Mouse (Mus musculus) embryonic facial prominence, embryonic 15.5 days (tissue): Measurements from ENCODE around the gene Spock1. TPM values are rescaled to one million over a fixed set of nuclear protein-coding genes. Genes with fewer than 3 reads are reported as not detected.

Experiments
- ATAC-seq: fragments of 200-750 bp; cut with Nextera tagmentation; 2 replicates; pipeline ENCODE4 v1.8.0; 2017; ENCODE audit warnings: low read depth, moderate TSS enrichment; ENCODE audit not compliant: insufficient number of reproducible peaks, low FRiP score, low TSS enrichment
- H3K27ac ChIP-seq: fragments of 300-500 bp; sonication (generic); replicated peaks from 2 replicates; pipeline ENCODE4 v1.5.1; 2015; ENCODE audit warnings: mild to moderate bottlenecking, inconsistent platforms
- H3K27me3 ChIP-seq: fragments of 300-500 bp; sonication (generic); 2 replicates; pipeline ENCODE4 v1.6.1; 2015; ENCODE audit warnings: inconsistent platforms
- H3K36me3 ChIP-seq: fragments of 300-500 bp; sonication (generic); 2 replicates; pipeline ENCODE4 v1.6.1; 2015; ENCODE audit warnings: mild to moderate bottlenecking, inconsistent platforms
- H3K4me1 ChIP-seq: fragments of 300-500 bp; sonication (generic); 2 replicates; pipeline ENCODE4 v1.6.1; 2015; ENCODE audit warnings: inconsistent platforms
- H3K4me2 ChIP-seq: fragments of 300-500 bp; sonication (generic); replicated peaks from 2 replicates; pipeline ENCODE4 v1.6.1; 2015; ENCODE audit warnings: mild to moderate bottlenecking, inconsistent platforms
- H3K4me3 ChIP-seq: fragments of 300-500 bp; sonication (generic); replicated peaks from 2 replicates; pipeline ENCODE4 v1.5.1; 2015; ENCODE audit warnings: mild to moderate bottlenecking, inconsistent platforms
- H3K9ac ChIP-seq: fragments of 300-500 bp; sonication (generic); 2 replicates; pipeline ENCODE4 v1.6.1; 2015; ENCODE audit warnings: inconsistent platforms
- H3K9me3 ChIP-seq: fragments of 300-500 bp; sonication (generic); replicated peaks from 2 replicates; pipeline ENCODE4 v1.6.1; 2016; ENCODE audit warnings: inconsistent platforms
- WGBS: fragments of 180-500 bp; shearing (Covaris S2); methylation state at CpG from one replicate; pipeline ENCODE4 v1.1.7; 2015; 5-methylcytosine and 5-hydroxymethylcytosine counted together
- polyA plus RNA-seq: library from polyadenylated mRNA; unstranded; fragments of >200 nt; fragmentation: Nextera tagmentation; extraction: Ambion mirVana; gene quantifications from 2 replicates; pipeline ENCODE4 v1.2.1, GENCODE M21; 2015

Spock1 gene
- polyA plus RNA-seq, 1 experiment from 2014 or later, result 14.4 TPM

DNA sequence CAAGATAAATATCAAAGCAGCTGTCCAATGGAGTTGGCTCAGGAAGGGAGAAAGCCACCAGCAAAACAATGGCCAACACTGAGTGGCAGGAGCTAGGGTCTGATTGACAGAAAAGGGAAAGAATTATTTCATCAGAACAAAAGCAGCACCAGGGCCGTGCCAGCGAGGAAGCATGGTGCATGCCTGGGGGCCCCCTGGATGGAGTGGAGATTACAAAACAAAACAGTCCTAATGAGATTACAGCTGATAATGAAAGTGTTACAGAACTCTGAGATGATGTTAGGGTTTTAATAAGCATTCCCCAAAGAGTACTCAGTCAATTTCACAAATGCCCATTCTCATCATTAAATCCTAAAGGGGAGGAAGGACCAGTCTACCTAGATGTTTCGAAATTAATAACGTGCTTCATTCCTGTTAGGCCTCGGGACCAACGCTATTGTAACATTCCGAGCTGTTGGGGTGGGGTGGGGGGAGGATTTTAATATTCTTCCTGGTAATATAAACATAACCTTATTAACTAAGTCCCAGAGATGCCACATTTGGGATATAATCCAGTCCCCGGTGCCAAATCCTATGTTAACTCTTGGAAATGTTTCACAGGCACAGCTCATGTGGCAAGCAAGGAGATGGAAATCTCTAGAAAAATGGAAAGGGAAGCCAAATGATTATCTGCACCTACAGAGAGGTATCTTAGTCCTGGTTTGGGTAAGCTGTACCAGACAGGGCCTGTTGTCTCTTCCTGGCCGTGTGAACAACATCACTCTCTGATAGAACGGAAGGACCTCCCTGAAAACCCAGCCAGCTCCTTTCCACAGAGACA lies 271.7 kb downstream of the Spock1 start:
- no peaks in the 10 kb centered on the region for H3K36me3 ChIP-seq

DNA sequence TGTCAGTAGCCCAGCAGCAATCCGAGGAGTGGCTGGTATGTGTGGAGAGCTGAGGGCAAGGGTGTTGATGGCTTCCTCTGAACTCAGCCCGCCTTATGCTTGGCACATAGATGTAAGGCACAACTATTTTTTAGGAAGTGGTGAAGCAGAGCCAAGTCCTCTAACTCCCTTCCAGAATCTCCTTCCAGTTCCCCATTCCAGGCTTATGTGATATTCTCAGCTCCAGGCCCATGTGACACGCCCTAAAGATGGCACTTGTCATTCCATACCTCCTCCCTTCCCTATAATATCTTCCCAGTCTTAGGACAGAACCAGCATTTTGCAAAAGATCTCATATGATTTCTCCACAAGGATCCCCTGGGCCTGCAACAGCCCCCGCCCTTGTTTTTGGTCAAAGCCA lies 277.6 kb downstream of the Spock1 start:
- Histone ChIP-seq H3K4me3 (no peak overlapping the region), H3K27me3 (no peaks in the 10 kb centered on the region), H3K36me3 (no peaks in the 10 kb centered on the region), H3K4me1 (peaks cover 8% of the 10 kb centered on the region; the same call in 1 of the 2 replicates), H3K4me2 (no peak overlapping the region), H3K9ac (no peak overlapping the region), H3K9me3 (no peaks in the 10 kb centered on the region), H3K27ac (no peak overlapping the region)
- WGBS, result 89% methylated on average over 4 of the region's 4 CpGs
- ATAC-seq, result no peak

More for the DNA sequence above, 271.7 kb downstream of the Spock1 start:
- no peak for ATAC-seq
- Histone ChIP-seq H3K27ac (no peak overlapping the region), H3K4me2 (no peak overlapping the region), H3K9me3 (no peaks in the 10 kb centered on the region), H3K4me1 (no peaks in the 10 kb centered on the region), H3K9ac (no peak overlapping the region), H3K27me3 (no peaks in the 10 kb centered on the region), H3K4me3 (no peak overlapping the region)
- 67% methylated on average over 10 of the region's 10 CpGs for WGBS

DNA sequence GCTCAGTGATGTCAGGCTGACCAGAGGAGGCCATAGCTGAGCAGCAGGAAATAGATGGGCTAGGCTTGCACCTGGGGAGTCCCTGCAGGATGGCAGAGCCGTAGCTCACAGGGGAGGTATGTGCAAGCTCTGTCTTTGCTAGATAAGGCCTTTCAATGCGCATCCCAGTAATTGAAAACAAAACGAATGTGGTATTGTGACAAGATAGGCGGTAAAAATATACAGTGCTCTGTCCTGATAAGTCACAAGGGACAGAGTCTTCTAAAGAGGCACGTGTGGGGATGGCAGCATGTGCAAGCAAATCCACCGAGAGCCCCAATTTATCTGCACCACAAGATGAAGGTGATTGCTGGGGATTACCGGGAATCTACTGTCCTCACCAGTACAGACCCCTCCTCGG lies 279.9 kb downstream of the Spock1 start:
- WGBS, result 82% methylated on average over 8 of the region's 8 CpGs

GRCm38 (mm10) chr13:57626434-57626833 lies 281.7 kb downstream of the Spock1 start:
- Histone ChIP-seq H3K4me2 (no peak overlapping the region), H3K9me3 (no peaks in the 10 kb centered on the region), H3K4me3 (no peak overlapping the region), H3K9ac (no peak overlapping the region), H3K4me1 (peaks cover 8% of the 10 kb centered on the region; the same call in 1 of the 2 replicates), H3K36me3 (no peaks in the 10 kb centered on the region), H3K27ac (no peak overlapping the region), H3K27me3 (no peaks in the 10 kb centered on the region)
- no peak for ATAC-seq
- 39% methylated on average over 9 of the region's 9 CpGs for WGBS

More for the DNA sequence above, 279.9 kb downstream of the Spock1 start:
- no peak overlapping the region for H3K9ac ChIP-seq
- H3K4me2 ChIP-seq, result no peak overlapping the region
- H3K4me1 ChIP-seq, result peaks cover 8% of the 10 kb centered on the region; the same call in 1 of the 2 replicates
- no peak overlapping the region for H3K27ac ChIP-seq
- H3K9me3 ChIP-seq, result no peaks in the 10 kb centered on the region
- no peaks in the 10 kb centered on the region for H3K36me3 ChIP-seq
- H3K27me3 ChIP-seq, result no peaks in the 10 kb centered on the region
- ATAC-seq, result no peak
- H3K4me3 ChIP-seq, result no peak overlapping the region

DNA sequence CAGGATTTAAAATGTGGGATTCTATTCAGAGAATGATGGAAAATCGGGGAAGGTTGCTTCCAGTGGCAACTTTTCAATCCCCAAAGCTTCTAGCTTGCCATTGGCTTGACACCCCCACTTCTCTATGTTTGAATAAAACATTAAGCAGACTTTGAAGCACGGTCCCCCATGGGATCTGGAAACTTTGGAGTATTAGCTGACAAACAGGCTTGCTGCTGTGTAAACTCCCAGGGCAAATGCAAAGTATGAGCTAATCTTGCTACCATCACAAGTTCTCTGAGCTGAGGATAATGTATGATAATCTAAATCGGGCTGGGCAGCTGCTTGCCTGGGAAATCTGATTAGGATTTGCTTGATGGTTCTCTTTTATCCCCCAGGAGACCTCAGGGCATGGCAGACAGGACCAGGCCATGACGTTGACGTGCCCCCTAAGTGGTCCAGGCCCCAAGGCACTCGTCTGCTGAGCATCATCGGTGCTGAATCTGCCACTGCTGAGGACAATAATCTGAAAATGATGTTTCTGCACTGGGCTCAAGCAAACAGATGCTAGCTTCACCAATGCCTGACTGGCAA lies 284.1 kb downstream of the Spock1 start:
- Histone ChIP-seq H3K4me3 (no peak overlapping the region), H3K36me3 (no peaks in the 10 kb centered on the region), H3K9me3 (no peaks in the 10 kb centered on the region), H3K4me1 (peaks cover 8% of the 10 kb centered on the region; the same call in 1 of the 2 replicates), H3K4me2 (no peak overlapping the region), H3K27me3 (no peaks in the 10 kb centered on the region), H3K9ac (no peak overlapping the region), H3K27ac (no peak overlapping the region)
- ATAC-seq, result no peak
- 45% methylated on average over 7 of the region's 7 CpGs for WGBS

DNA sequence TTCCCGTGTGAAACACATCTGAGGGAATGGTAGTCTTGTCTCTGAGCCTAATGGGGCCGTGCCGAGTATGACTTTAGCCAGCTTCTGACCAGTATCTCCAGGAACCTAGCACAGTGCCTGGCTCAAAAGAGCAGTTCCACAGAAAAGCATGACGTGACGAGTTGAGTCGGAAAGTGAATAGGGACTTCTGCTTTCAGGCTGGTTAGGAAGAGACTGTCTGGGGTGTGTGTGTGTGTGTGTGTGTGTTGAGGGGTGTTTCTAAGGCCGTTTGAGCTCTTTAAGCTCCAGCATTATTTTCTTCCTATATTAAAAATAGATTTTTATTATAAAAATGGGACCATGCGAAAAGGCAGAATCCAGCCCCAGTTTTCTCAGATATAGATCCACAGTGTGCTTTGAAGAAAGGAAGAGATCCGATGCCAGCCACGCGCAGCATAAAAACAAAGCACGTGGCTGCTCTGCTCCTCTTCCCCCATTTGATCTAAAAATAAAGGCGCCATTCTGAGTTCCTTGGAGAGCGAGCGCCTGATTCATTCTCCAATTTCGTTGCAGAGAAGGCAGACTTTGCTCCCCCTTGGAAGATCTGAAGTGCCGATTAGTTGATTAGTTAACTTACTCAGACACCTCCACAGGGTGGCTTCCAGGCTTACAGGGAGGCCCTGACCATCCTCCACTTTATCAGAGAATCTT lies 288.9 kb downstream of the Spock1 start:
- Histone ChIP-seq H3K27me3 (no peaks in the 10 kb centered on the region), H3K9ac (no peak overlapping the region), H3K4me2 (no peak overlapping the region), H3K9me3 (no peaks in the 10 kb centered on the region), H3K4me1 (no peaks in the 10 kb centered on the region), H3K27ac (no peak overlapping the region), H3K36me3 (no peaks in the 10 kb centered on the region), H3K4me3 (no peak overlapping the region)
- 73% methylated on average over 17 of the region's 17 CpGs for WGBS
- no peak for ATAC-seq

DNA sequence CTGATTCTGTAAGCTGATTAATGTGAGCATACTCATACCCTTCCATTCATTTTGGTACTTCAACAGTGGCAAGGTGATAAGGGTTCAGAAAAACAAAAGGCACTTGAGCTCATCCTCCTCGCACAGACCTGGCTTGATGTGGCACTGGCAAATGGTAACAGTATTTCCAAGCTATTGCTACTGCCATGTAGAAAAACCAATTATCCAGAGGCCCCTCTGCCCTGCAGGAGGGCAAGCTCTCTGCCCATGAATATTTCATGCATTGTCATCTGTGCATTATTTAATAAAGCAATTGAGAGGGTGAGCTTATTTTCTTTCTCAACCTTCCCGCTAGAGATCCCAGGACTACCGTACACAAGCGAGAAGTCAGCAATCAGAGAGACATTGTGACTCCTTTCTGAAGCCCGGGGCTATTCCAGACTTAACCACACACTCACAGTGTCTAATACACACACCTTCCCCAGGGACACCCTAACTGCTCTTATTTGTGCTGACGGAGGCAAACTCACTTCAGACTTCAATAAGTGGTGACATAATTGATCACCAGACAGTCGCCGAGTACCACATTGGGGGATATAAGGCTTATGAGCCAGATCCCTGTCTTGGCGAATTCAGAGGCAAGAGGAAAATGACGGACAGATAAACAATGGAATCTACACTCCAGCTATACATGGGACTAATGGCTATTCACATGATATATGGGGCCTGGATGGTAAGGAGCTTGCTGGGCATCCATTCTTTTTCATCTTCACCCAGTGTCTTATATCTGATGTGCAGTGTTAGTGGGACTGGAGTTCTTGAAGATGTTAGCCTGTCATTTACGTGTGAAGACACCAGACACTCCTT lies 296.6 kb downstream of the Spock1 start:
- no peak overlapping the region for H3K4me2 ChIP-seq
- H3K36me3 ChIP-seq, result no peaks in the 10 kb centered on the region
- H3K9me3 ChIP-seq, result no peaks in the 10 kb centered on the region
- H3K27ac ChIP-seq, result no peak overlapping the region
- H3K9ac ChIP-seq, result no peak overlapping the region
- H3K27me3 ChIP-seq, result no peaks in the 10 kb centered on the region
- H3K4me1 ChIP-seq, result no peaks in the 10 kb centered on the region
- no peak for ATAC-seq
- no peak overlapping the region for H3K4me3 ChIP-seq
- 65% methylated on average over 11 of the region's 11 CpGs for WGBS

DNA sequence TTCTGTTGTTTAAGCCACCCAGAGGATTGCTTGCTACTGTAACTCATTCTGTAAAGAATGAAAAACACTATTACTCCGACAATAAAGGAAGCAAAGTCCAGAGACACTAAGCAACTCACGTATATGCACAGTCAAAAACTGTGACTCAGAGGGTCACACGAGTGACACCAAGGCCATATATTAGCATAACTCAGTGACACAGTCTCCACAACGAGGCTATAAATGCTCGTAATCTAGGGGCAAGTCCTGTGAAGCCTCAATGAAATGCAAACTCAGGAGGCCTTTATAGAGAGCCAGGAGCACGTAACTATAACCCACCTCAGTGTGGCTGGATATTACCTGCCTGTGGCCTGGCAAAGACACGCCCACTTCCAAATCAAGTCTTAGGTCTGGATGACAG lies 298.2 kb downstream of the Spock1 start:
- no peaks in the 10 kb centered on the region for H3K9me3 ChIP-seq
- H3K4me3 ChIP-seq, result no peak overlapping the region
- WGBS, result 90% methylated on average over 7 of the region's 7 CpGs
- ATAC-seq, result no peak
- no peak overlapping the region for H3K27ac ChIP-seq
- H3K36me3 ChIP-seq, result no peaks in the 10 kb centered on the region
- no peak overlapping the region for H3K4me2 ChIP-seq
- no peak overlapping the region for H3K9ac ChIP-seq
- no peaks in the 10 kb centered on the region for H3K4me1 ChIP-seq
- no peaks in the 10 kb centered on the region for H3K27me3 ChIP-seq

DNA sequence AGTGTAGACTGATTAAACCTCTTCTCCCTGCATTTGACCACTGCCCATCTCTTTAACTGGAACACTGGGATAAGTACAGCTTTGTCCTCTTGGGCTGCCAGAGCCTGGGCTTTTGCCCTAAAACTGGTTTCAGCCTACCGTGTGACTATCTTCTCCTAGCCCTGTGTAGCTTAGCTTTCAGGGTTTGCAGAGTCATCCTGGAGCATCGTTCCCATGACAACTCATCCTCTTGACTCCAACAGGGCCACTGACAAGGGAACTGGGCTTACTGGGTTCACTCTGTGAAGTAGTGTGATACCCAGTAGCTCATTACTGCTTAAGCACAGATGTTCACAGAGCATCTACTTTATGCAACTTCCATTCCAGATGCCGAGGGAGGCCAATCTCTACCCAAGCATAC lies 303.7 kb downstream of the Spock1 start:
- no peak overlapping the region for H3K27ac ChIP-seq
- H3K4me2 ChIP-seq, result no peak overlapping the region
- H3K4me3 ChIP-seq, result no peak overlapping the region
- no peaks in the 10 kb centered on the region for H3K9me3 ChIP-seq
- no peaks in the 10 kb centered on the region for H3K27me3 ChIP-seq
- no peak overlapping the region for H3K9ac ChIP-seq
- WGBS, result 85% methylated on average over 3 of the region's 3 CpGs
- no peaks in the 10 kb centered on the region for H3K4me1 ChIP-seq
- ATAC-seq, result no peak
- no peaks in the 10 kb centered on the region for H3K36me3 ChIP-seq

- no peak overlapping the region for H3K27ac ChIP-seq
- H3K4me2 ChIP-seq, result no peak overlapping the region
- no peak overlapping the region for H3K4me3 ChIP-seq
- no peak overlapping the region for H3K9ac ChIP-seq
- H3K36me3 ChIP-seq, result no peaks in the 10 kb centered on the region
- no peaks in the 10 kb centered on the region for H3K27me3 ChIP-seq
- 68% methylated on average over 8 of the region's 8 CpGs for WGBS
- no peaks in the 10 kb centered on the region for H3K9me3 ChIP-seq
- H3K4me1 ChIP-seq, result no peaks in the 10 kb centered on the region
- no peak for ATAC-seq
These were observed 304.9 kb downstream of the Spock1 start for GRCm38 (mm10) chr13:57603226-57603625.

DNA sequence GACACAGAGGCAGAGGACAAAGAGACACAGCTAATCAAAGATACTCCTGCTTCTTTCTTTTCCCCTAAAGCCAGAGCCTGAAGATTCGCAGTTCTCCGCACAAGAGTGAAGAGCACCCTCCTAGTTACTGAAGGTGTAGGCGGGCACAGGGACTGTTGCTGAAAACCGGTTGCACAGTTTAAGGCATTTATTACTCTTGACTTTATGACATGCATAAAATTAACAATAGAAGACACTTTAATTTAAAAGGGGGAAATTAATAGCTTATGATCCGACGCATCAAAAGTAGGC lies 312.4 kb downstream of the Spock1 start:
- no peak overlapping the region for H3K4me2 ChIP-seq
- no peak overlapping the region for H3K9ac ChIP-seq
- no peaks in the 10 kb centered on the region for H3K36me3 ChIP-seq
- no peaks in the 10 kb centered on the region for H3K4me1 ChIP-seq
- no peak for ATAC-seq
- 90% methylated on average over 6 of the region's 6 CpGs for WGBS
- no peaks in the 10 kb centered on the region for H3K27me3 ChIP-seq
- no peaks in the 10 kb centered on the region for H3K9me3 ChIP-seq
- no peak overlapping the region for H3K27ac ChIP-seq
- no peak overlapping the region for H3K4me3 ChIP-seq
